Mouse (Mus musculus) lung, postnatal 25 days (tissue): ENCODE results near the gene Erp27.
"Not testable (repeated sequence)": the region's sequence is repeated elsewhere in the genome, so short reads cannot be mapped to it uniquely, and the experiment has no call there.

Source experiments
- DNase-seq: peaks from one replicate; pipeline ENCODE4 v3.0.0; 2022; ENCODE audit warnings: low spot score

Erp27 gene

DNA sequence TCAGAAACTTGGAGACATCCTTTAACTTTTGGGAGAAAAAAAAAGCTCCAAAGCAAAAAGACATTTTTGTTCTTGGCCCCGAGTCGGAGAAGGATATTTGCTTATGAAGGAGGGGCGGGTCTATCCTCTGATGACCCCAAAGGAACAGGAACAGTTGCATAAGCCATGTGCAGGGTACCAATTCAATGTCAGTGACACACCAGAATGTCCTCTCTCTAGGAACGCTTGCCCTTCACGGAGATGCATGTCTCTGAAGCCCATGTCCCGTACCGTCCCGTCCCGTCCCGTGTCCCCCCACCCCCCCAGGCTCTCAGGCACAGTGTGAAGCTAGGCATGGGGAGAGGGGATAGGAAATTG is 15.1 kb downstream of the Erp27 start:
- DNase-seq: peak; percentile 75

DNA sequence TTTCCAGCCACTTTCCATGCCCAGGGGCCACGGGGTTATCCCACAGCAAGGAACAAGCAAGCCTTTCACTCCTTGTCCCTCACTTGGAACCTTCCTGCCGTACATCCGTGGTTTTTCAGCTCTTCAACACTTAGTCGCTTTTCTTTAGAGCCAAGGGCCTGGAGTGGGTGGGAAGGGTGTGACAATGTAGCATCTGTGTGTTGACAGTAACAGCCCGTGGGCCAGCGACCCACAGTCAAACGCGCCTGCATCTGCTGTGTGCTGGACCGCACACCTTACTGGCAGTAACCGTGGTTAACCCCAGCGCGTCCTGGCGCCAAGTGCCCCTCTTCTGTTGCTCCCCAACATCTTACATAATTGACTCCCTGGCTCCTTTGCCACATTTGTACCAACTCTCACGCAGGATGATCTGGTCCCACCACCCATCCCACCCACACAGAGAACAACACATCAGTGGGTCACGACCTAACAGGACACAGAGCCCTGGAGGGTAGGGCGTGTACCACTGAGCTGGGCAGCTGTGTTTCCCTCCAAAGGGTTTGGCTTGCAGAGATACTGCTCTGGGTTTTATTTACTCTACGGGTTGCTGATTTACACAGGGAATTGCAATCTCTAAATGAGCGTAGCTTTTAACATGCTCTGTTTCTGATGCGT is 15.6 kb downstream of the Erp27 start:
- peak; percentile 9 for DNase-seq

GRCm38 (mm10) chr6:136903885-136904470 is 18.0 kb downstream of the Erp27 start:
- DNase-seq: peak; percentile 21

GRCm38 (mm10) chr6:136902527-136902926 is 19.5 kb downstream of the Erp27 start:
- DNase-seq: no peak

- DNase-seq: no peak
Measured at GRCm38 (mm10) chr6:136901010-136901409, 21.0 kb downstream of the Erp27 start.

DNA sequence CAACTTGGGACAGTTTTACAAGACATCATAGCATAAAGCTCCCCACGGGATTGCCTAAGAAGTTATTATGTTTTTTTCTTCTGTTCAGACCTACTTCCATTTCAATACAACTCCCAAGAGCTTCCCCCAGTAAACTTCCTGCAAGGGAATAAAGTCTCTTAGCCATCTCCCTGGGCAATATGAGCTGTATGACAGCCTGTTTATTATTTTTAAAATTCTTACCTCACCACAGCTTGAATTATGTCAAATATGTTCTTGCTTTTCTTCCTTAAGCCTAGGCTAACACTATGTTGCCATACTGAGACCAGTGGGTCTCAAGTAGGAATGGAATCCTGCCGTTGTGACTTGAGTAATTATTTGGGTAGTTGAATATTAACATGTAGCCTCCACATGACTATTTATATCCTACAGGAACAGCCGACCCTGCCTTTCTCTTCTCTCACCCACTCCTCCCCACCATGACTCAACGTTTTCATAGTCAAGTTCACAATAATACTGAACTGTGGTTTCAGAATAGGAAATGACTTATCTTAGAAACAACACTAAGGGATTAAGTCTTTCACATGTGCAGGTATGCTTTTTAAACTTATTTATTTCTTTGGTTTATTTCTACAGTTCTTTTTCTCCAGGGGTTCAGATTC is 21.5 kb downstream of the Erp27 start:
- DNase-seq: no peak

- DNase-seq: no peak
Measured at GRCm38 (mm10) chr6:136898954-136899353, 23.0 kb downstream of the Erp27 start.

GRCm38 (mm10) chr6:136898222-136898621 is 23.8 kb downstream of the Erp27 start:
- DNase-seq: peak; percentile 69

DNA sequence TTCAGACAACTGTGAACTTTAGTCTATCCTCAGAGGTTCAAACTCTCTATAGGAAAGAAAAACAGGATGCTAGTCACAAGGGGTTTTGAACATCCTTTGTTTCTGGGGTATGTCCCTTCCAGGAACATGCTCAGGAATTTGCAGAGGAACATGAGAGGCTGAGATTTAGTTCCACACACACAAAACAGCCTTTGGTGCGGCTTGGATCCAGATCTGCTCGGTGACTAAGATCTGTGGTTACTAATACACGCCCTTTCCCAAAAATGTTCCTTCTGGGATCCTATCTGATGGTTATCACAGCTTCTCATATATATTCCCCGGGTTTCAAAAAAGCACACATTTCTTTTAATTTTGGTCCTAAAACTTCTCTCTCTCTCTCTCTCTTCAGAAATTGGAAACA is 24.2 kb downstream of the Erp27 start:
- DNase-seq: peak; percentile 42

- peak; percentile 48 for DNase-seq
Measured at GRCm38 (mm10) chr6:136894532-136895339, 27.2 kb downstream of the Erp27 start.

DNA sequence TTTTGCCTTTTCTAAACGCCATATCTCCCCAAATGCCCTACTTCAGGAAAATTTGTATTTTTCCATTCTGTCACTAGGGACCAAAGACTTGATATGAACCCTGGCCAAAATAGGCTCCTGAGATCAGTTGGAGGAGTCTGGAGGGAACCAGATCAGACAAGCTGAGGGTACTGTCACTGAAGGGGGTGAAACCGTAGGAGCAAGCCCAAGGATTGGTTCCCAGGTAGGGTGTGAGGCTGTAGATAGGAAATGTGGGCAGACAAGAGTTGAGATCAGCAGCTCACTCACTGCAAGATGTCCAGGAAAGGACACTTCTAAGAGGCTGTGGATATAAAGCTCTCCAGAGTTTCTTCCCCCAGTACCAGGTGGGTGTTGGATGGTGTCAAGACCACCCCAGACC is 30.0 kb downstream of the Erp27 start:
- DNase-seq: no peak

GRCm38 (mm10) chr6:136889554-136889953 is 32.4 kb downstream of the Erp27 start:
- no peak for DNase-seq

DNA sequence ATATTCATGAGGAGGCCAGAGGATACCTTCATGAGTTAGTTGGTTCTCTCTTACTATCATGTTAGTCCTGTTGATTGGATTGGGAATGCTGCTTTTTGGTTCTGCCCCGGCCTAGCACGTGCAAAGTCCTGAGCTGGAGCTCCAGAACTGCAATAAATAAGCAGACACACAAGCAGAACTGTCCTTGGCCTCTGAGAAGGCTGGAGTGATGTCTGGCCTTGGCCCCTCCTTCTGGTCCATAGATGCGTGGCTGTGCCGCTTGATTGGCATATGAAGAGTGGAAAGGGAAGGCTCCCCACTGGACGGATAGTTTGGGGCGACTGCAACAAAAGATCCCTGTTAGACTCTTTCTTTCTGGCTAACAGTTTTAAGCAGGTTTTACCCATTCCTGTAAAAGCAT is 32.9 kb downstream of the Erp27 start:
- DNase-seq: no peak

DNA sequence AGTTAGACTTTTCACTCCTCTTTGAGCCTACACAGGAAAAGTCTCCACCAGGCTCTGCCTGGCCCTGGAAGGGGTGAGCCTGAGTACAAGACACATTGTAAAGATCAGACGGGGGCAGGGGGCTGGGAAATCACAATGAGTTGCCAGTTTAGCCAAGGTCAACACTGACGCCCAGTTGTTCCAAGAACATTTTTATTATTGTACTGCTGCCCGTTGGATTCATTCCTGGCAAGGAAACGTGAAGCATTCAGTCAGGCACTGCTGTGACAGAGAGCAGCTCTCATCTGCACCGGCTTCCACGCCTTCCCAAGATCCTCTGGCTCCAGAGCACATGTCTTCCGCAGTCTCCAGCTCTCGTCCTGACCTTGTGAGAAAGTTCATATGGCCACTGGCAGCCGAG is 34.1 kb downstream of the Erp27 start:
- peak; percentile 78 for DNase-seq

DNA sequence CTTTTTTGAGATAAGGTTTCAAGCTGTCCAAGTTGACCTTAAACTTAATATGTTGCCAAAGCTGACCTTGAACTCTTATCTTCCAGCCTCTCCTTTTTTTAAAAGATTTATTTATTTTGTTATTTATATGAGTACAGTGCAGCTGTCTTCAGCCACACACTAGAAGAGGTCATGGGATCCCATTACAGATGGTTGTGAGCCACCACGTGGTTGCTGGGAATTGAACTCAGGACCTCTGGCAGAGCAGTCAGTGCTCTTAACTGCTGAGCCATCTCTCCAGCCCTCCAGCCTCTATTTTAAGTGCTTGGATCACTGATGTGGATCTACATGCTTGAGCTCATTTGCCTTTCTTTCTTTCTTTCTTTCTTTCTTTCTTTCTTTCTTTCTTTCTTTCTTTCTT is 37.2 kb downstream of the Erp27 start:
- not testable (repeated sequence) for DNase-seq

- DNase-seq: no peak
Measured at GRCm38 (mm10) chr6:136883961-136884360, 38.0 kb downstream of the Erp27 start.

- DNase-seq: no peak
Measured at GRCm38 (mm10) chr6:136883431-136883915, 38.5 kb downstream of the Erp27 start.

DNA sequence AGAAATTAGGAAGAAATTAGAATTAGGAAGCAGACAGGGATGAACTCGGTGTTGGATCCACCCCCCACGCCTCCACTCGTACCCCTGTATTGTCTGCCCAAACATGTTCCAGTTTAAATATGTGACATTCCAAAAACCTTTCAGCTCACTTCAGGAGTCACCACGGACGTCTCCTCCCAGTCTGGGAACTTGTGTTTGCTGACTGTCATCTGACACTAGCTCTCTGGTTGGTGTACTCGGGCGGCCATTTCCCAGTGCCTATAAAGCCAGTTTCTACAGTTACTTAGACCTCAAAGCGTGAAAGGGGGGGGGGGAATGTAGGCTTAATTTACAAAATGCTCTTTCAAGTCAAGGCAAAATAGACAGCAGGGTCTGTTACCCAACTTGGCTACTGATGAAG is 40.3 kb downstream of the Erp27 start:
- DNase-seq: no peak

DNA sequence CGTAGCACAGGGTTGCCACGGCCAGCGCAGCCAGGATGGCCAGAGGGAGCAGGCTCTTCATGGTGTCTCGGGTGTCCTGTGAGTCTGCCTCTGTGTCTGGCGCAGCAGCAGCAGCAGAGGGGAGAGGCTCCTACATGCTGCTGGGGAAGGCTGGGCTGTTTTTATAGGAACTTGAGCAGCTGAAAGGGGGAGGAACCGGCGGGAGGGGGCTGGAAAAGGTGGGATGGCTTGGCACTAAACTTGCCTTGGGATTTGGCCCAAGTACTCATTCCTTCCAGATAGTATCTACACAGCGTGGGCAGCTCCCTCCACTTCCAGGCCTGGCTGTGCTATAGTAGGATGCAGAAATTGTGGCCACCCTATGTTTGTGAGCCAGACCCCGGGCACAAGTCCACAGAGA is 46.3 kb downstream of the Erp27 start, which contains the start of gene Mgp:
Gene Mgp, minus strand, starts transcription at position 154 of the 400 bp plus-strand sequence.
- DNase-seq: peak; percentile 56

GRCm38 (mm10) chr6:136874599-136874998 is 47.4 kb downstream of the Erp27 start:
- no peak for DNase-seq

DNA sequence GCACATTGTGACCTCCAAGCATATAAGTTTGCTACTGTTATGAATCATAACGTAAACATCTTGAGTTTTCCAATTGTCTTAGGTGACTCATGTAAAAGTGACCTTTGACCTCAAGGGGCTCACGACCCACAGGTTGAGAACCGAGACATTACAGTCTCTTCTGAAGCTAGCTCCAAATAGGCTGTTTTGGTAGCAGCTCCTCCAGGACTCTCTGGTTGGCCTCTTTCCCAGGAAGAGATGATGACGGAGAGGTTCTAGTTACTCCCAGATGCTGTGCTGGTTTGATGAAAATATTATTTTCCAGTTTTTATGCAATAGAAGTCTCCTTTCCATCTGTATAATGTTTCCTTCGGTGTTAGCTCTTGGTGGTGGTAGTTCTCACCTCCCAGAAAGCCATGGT is 53.1 kb downstream of the Erp27 start:
- no peak for DNase-seq

- no peak for DNase-seq
Measured at GRCm38 (mm10) chr6:136866150-136866549, 55.8 kb downstream of the Erp27 start.

- DNase-seq: no peak
Measured at GRCm38 (mm10) chr6:136865360-136865759, 56.6 kb downstream of the Erp27 start.
